Mouse (Mus musculus): ENCODE results near the gene Hyal2.

Gene Hyal2

DNA sequence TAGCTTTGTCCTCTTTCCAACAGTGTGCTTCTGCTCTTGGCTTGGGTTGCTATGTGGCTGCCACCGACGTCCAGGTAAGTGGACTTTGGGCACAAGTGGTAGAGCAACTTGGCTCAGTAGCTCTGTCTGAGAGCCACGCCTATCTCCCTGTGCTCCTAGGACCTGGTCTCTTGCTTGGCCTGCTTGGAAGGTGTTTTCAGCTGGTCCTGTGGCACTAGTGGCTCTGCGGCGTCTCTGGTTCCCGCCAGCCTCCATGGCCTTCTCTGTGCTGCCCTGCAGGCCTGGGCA, 23.0 kb downstream of the Hyal2 start:
- DNase-seq, result peak; percentile 77 to 79

DNA sequence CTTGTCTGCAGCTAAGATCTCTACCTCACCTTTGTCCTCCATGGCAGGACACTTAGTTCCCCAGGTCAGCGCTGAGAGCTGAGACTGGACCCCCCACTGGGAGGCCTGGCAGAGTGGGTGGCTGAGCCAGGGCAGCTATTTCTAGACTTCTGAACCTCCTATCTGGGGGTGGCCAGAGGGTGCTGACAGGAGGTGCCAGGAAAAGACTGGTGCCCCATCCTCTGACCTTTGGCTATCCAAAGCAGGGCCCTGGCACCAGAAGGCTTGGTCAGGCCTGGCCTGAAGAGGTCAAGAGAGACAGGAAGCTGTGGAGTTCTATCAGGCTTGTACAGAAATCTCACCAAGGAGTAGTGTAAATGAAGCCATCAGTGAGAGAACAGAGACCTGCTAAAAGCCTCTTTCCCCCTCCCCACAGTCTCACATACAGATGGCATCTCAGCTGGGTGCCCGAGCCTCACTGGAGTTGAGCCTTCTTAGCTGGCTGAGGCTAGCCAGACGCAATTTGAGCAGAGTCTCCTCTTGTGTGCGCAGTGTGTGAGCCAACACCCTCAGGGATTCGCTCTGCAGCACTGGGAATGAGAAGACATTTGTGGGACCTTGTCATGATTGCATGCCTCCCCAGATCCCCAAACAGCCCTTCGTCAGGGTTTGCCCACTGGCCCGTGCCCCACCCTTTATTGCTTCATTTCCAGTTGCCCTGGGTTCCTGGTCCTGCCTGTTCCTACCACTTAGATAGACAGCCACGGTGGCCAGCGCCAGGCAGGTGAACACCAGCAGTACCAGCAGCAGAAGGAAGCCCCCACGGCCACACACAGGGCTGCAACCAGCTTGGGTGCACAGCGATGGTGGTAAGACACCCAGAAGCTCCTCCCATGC, 25.6 kb downstream of the Hyal2 start:
- DNase-seq, result peak; percentile 89

GRCm38 (mm10) chr9:107594281-107595062, 26.7 kb downstream of the Hyal2 start:
- DNase-seq, result no peak

- DNase-seq, result no peak
Observed at GRCm38 (mm10) chr9:107596619-107597569, 29.1 kb downstream of the Hyal2 start.

DNA sequence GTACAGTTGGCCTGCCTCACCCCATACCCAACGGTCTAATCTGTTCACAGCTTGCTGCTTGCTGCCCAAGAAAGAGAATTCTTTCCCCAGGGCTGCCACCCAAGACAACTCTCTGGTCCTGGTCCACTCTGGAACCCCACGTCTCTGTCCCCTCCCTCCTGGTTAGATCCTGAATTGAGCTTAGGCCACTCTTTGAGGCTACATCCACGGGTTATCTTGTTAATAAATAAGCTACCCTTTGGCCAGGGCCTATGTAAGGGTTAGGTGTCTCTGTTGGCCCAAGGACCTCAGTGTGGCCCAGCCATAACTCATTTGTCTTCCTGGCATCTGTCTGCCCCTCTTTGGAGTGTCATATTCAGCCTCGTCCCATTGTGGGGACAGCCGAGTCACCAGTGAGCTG, 30.6 kb downstream of the Hyal2 start:
- DNase-seq, result peak; percentile 64 to 73

DNA sequence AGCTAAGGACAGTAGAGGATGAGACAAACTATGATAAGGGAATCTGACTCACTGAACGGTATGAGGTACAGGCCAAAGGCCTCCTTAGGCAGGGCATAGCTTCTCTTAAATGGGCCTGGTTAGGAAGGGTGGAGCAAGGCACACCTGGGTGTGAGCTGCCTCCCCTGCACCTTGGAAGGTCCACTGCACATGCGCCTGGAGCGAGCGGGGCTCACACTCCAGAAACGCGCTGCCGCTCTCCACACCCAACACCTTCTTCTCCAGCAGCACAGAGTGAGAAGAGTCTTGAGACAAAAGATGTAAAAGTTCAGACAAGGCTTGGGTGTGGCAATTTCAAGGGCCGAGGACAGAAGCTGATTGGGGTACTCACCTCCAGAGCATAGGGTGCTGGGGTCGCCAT, 31.7 kb downstream of the Hyal2 start:
- no peak for DNase-seq

GRCm38 (mm10) chr9:107599842-107600241, 32.1 kb downstream of the Hyal2 start:
- DNase-seq, result peak in 1 of 2 experiments; percentile 65

DNA sequence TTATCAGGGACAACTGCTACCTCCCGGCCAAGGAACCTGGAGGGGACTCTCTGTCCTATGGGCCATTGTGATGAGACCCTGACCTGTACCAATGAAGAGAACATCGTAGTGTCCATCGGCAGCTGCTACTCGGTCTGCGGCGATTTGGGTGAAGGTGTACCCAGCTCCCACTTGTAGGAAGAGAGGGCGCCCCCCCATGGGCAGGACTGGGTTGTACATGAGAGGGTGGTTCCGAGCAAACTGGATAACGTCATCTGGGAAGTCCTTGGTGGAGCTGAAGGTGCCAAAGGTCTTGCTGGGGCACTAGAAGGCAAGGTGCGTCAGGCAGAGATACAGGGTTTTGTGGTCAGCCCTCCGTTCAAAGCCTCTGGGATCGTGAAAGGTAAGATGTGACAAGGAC, 33.0 kb downstream of the Hyal2 start:
- DNase-seq, result peak; percentile 59 to 71

DNA sequence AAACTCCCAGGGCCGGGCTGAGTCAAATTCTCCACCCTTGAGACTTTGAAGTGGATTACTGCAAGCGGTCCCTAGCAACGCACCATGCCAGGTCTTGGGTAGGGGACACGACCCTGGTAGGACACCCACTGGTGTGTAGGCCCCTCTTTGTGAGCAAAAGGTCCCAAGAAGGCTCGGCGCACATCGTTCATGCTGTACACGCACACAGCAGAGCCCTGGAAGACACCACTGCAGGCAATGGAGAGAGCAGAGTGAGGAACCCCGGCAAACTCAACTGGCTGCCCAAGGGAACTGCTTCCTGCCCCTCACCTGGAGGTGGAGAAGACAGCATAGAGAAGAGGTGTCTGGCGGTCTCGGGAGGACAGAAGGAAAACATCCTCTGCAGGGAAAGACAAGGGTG, 33.5 kb downstream of the Hyal2 start:
- DNase-seq, result no peak

DNA sequence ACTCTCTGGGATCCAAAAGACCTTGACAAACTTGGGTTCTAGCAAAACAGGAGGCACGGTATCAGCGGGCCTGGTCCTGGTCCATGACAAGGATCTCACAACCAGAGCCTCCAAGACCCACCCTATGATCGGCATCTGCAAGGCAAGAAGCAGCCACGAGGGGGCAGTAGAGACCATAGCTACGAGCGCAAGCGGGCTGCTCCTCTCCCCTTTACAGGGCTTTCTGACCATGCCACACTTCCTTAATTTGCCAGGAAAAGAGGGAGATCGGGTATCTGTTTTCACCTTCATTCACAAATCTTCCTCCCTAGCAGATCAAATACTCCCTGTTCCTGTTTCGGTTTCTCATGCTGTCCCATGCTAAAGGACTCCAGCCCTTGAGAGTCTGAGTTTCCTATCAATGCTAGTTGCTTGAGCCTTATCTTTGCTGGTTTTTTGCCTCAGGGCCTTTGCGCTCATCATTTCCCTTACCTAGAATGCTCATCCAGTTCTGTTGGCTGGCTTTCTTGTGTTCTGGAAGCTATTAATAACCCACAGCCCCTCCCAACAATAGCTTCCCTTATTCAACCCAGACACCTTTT, 34.4 kb downstream of the Hyal2 start:
- peak; percentile 86 to 94 for DNase-seq

DNA sequence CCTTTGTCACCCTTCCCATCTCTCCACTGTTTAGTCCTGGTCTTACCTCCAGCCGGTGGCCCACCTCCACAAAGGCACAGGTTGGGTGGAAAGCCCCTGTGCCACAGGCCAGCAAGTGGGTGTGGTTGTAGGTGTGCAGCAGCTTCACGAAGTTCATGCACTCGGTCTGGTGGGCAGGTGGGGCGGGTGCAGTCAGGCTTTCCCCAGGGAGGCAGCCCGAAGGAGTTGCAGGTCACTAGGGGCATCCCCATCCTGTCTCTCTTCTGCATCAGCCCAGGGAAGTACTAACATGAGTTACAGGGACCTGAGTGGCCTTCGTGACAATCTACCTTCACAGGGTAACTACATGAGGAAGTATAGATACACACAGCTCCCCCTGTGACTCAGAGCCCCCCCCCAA, 35.5 kb downstream of the Hyal2 start:
- no peak for DNase-seq

DNA sequence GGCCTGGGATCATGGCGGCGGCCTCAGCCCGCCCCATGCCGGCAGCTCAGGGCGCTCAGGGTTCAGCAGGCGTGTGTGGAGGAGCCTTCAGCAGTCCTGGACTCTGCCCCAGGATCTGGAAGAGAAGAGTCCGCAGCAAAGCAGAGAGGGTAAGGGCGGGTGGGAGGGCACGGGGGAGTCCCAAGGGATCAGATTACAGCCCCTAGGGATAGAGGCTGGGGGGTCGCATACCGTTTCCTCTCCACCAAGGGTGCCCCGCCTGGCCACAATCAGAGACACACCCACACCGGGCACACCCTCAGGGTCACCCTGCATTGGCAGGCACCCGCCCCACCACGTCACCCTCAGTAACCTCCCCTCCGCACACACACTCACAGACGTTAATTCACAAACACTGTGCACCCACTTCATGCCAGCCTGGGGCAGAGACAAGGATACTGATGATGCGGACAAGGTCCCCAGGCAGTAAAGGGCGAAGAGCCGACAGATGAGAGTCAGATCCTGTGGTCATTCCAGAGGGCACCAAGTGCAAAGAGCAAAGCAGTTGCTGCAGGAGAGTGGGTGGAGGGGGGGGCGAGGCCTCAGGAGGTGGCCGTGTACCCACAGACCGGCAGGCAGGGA, 37.4 kb downstream of the Hyal2 start:
- peak; percentile 63 to 72 for DNase-seq

- peak; percentile 57 to 65 for DNase-seq
Observed at GRCm38 (mm10) chr9:107606591-107606990, 38.8 kb downstream of the Hyal2 start.

DNA sequence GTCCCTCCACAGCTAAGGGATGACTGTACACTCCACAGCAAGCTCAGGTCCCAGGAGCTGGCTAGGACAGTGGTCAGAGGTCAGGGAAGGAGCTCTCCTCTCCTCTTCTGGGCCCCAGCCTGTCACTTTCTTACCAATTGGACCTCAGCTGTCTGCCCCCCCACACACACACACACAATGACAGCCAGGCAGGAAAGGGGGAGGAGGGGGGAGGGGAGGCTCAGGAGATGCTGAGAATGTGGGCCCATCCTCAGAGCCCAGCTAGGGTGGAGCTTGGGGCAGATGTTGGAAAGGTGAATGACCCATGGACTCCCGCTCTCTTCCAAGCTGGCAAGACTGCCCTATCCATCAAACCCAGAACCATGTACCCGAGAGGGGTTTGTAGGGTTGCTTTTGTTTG, 39.3 kb downstream of the Hyal2 start:
- DNase-seq, result no peak

- DNase-seq, result no peak
Observed at GRCm38 (mm10) chr9:107607653-107608245, 40.0 kb downstream of the Hyal2 start.

GRCm38 (mm10) chr9:107608741-107609432, 41.1 kb downstream of the Hyal2 start, which contains the start of gene Sema3b:
Sema3b (minus strand) TSS chr9:107609229.
- peak in 1 of 2 experiments; percentile 72 for DNase-seq

- no peak for DNase-seq
Observed at GRCm38 (mm10) chr9:107609433-107609830, 41.7 kb downstream of the Hyal2 start.

DNA sequence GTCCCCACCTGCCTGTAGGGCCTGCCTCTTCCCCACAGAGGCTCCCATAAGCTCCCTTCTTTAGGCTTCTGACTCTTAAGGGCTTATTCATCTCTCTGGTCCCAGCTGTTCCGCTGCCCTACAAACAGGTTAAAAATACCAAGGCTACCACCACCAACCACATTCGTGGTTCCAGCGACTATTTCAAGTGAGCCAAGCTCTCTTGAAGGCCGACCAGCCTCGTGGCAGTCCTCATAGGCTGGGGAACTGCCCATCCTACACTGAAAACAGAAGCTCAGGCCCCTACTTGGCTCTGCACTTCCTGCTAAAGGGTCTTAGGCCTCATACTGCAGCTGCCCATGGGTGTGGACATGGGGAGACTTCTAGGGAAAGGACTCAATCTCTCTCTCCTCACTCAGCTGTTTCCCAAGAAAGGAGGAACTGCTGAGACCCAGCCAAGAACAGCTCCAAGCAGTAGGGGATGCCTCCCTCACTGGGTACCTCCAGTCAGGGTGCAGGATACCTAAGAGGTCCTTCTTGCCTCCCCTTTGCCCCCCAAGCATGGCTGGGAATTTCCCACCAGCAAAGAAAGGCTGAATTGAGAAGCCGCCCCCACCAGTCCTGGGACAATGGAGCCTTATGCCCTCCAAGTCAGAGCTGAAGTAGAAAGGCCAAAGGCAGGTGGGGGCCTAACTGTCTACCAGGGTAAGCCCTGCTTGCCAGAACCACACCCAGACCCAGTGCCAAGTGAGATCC, 43.9 kb downstream of the Hyal2 start:
- DNase-seq, result peak in 1 of 2 experiments; percentile 27

DNA sequence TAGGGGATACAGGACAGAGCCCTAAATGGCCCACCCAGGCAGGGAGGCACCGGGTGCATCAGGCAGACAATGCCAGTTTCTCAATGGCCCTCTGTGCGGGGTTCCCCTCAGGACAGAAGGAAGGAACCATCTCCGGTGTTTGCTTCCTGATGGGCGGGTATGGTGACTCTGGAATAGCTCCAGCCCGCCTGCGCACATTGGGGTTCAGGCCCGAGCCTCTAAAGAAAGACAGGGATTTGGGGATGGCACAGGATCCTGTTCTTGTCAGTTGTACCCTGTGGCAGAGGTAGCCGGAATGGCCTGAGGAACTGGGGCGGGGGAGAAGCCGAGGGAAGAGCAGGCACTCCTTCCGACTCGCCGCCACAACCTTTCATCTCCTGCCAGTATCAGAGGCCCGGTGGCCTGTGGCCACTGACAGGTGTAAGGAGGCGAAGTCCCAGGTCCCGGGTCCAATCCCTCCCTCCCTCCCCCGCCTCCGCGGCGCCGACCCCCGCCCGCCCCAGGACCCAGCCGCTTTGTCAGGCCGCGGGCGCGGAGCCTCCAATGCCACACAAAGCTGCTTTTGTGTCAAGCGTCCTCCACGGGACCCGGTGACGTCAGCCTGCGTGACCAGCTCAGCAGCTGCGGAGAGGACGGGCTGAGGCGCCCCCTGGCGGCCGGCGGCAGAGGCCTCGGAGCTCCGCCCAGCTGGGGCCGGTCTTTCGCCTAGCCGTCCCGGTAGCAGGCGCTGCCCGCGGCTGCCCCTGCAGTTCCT, 44.6 kb downstream of the Hyal2 start:
- DNase-seq, result peak; percentile 97 to 98

Data from kidney, adult 8-10 months (tissue).